Mouse (Mus musculus) spleen, adult 2 months (tissue): ENCODE measurements around the gene Tmem210.

Experiments
- CTCF ChIP-seq: fragments of 200-500 bp; IDR thresholded peaks from 2 replicates; pipeline ENCODE4 v1.5.1; 2011; ENCODE audit warnings: mild to moderate bottlenecking, inconsistent platforms; ENCODE audit not compliant: insufficient read depth, insufficient read length, insufficient replicate concordance; ENCODE audit errors: extremely low read depth
- POLR2A ChIP-seq: fragments of 200-500 bp; IDR thresholded peaks from 2 replicates; pipeline ENCODE4 v1.6.1; 2011; ENCODE audit warnings: low read depth, low read length, inconsistent platforms

DNA sequence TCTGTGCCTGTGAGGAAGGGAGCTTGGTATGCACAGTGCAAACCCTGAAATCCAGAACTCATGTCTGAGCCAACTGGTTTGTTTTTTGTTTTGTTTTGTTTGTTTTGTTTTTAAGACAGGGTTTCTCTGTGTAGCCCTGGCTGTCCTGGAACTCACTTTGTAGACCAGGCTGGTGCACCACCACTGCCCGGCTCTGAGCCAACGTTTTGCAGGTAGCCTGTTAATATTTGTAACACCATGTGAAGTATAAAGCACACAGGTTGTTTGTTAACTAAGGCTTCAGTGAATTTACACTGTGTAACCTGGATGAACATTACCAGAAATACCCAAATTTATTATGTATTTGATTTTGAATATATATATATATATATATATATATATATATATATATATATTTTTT lies 38.1 kb downstream of the Tmem210 start:
- TF ChIP-seq CTCF (no peak), POLR2A (no peak)
